Mouse (Mus musculus): ENCODE results near the gene Spink8.

The Spink8 gene

GRCm38 (mm10) chr9:109866218-109866617, 54.1 kb downstream of the Spink8 start:
- intact Hi-C loops (cut with DNase I) = no loop called here

GRCm38 (mm10) chr9:109870983-109871572, 59.0 kb downstream of the Spink8 start:
- intact Hi-C loops (cut with DNase I) = no loop called here

- intact Hi-C loops (cut with DNase I) = no loop called here
Measured at GRCm38 (mm10) chr9:109874797-109875691, 63.0 kb downstream of the Spink8 start, which contains the start of gene Cdc25a. Gene Cdc25a, plus strand, starts transcription at chr9:109875579.

GRCm38 (mm10) chr9:109875695-109876601, 63.9 kb downstream of the Spink8 start:
- intact Hi-C loops (cut with DNase I) = no loop called here
